Mouse (Mus musculus) frontal cortex, adult (tissue): ENCODE results near the gene Pbx1.
A peak's percentile ranks its signal among the peaks of the same experiment; 100 is the strongest.
"Not testable (repeated sequence)": the region's sequence is repeated elsewhere in the genome, so short reads cannot be mapped to it uniquely, and the experiment has no call there.

Experiments used
- ATAC-seq: cut with Nextera tagmentation; 2 replicates; pipeline ENCODE4 v1.9.2; 2017; ENCODE audit warnings: mild to moderate bottlenecking, moderate library complexity, mixed read lengths; ENCODE audit not compliant: low TSS enrichment

Gene Pbx1

DNA sequence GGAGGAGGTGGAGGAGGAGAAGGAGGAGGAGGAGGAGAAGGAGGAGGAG, at the start of gene Pbx1:
Gene Pbx1, minus strand, starts transcription at position 39 of the 49 bp plus-strand sequence.
- ATAC-seq = not testable (repeated sequence)

DNA sequence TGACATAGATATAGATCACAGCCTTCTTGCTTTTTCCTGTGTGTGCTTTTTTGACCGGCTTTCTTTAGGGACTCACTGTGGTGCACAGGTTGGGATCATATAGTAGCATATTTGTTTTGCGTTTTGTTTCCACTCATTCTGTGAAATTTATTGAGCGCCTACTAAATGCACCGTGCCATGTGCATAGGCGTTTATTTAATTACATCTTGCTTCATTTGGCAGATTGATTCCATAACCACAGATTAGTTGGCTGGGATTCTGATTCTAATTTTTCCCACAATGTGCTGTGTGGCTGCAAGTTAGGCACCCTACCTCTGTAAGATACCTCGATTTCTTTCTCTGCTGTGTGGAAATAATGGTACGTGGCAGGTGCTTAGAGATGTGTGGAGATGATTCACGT, 47.6 kb upstream of the Pbx1 start:
- no peak for ATAC-seq

DNA sequence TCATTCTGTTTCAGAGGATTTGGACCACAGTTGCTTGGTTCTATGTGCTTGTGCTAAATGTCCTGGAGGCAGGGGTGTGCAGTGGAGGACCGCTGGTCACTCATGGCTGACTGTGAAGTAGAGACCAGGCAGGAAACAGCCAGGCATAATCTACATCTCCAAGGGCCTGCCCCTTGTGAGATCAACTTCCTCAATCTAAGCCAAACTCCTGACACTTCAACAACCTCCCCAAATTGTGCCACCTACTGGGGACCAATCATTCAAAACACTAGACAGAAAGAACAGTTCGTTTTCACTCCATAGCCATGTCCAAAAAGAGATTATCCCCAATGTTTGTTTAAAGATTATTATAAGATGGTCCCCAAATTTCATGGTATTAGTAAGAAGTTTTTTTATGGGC, 46.8 kb upstream of the Pbx1 start:
- no peak for ATAC-seq

DNA sequence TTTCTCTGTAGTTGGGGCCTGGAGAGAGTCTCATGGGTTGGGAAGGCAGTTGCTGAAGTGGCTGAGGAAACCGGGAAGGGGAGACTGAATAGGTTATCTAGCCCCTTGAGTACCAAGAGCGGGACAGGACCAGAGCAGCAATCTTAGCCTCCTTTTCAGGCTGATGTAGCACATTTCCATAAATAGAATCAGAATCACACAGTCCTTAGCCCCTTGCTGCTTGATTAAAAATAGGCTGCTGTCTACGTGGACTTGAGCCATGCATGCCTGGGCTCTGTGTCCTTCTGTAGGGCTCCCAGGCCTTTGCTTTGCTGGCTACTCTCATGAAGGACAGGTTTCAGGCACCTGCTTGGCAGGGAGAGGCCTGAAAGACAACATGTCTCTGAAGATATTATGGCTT, 44.8 kb upstream of the Pbx1 start:
- no peak for ATAC-seq

DNA sequence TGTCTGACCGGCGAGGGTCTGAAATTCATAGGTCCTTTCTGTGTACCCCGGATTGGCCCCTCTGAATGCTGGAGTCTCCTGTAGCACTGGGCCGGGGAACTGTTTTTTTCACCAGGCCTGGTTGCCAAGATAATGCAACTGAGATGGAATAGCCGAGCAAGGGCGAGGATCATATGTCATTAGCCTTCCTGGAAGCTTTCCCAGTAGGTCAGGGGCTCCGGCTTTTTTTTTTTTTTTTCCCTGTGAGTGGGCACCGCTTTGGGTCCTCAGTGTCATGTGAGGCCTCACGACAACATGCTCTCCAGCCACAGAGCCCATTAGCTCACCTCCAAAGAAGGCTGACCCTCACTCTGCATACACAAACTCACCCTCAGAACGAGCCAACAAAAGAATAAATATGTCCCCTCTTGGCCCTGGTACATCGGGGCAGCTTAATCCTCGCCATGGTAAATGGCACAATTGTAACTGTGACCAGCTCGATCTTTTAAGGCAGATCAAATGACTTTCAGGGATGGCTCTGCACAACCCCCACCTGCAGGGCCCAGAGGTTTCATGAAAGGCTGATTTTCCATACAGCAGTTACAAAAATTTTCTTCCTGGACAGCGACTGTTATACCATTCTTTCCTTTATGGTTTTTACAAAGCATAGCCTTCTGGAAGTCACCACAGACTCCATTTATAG, 44.3 kb upstream of the Pbx1 start:
- ATAC-seq = no peak

DNA sequence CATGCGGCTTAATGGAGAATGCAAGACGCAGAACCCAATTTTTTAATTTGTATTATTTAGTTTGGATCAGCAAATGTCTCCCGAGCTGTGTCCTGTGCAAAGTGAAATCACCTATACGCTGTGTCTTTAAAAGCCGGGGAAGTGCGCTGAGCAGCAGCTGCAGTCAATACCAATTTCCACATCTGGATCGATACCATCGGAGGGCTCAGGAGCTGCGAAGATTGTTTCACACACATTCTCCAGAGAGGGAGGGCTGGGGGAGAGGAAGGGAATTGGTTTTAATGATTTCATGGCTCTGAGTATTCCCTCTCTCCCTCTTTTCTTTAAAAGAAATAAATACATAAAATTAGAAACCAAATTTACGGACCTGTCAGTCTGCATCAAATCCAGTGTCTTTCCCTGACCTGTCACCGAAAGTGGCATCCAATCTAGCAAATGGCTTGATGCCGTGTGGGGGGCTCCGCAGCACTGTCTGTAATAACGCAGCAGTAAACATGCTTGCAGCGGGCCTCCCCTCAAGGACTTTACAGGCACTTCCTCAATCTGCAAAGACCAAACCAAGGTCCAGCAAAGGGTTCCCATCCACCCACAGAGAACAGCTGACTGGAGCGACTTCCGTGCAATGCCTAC, 43.6 kb upstream of the Pbx1 start:
- ATAC-seq = no peak

DNA sequence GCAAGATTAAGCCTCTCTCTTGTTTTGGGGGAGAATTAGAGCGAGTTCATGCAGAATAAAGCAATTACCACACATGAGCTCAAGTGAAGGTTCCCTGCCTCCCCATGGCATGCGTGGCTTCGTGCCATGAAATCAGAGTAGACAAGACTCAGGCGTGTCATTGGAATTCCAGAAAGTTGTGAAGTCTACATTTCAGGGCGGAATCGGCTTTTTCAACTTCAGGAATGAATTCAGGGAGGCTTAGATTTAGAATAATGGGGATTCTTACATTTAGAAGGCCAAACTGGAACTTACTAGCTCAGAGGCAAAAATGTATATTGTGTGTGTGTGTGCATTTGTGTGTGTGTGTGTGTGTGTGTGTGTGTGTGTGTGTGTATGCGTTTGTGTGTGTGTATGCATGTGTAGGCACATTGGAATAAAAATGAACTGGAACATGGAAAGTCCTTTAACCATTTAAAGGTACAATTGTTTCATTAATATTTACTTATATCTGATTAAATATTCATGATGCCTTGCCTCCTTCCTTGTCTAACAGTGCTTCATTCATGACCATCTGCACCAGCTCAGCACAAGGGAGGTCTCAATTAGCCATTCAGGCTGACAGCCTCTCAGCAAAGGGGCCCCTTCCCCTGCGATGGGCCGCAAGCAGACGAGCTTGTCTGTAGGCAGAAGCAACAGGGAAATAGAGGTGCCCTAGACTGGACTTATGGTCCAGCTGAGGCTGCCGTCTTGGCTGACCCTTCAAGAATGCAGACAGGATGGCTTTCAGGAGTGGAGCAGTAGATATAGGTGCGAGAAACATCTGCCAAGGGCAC, 41.4 kb upstream of the Pbx1 start:
- ATAC-seq = no peak

DNA sequence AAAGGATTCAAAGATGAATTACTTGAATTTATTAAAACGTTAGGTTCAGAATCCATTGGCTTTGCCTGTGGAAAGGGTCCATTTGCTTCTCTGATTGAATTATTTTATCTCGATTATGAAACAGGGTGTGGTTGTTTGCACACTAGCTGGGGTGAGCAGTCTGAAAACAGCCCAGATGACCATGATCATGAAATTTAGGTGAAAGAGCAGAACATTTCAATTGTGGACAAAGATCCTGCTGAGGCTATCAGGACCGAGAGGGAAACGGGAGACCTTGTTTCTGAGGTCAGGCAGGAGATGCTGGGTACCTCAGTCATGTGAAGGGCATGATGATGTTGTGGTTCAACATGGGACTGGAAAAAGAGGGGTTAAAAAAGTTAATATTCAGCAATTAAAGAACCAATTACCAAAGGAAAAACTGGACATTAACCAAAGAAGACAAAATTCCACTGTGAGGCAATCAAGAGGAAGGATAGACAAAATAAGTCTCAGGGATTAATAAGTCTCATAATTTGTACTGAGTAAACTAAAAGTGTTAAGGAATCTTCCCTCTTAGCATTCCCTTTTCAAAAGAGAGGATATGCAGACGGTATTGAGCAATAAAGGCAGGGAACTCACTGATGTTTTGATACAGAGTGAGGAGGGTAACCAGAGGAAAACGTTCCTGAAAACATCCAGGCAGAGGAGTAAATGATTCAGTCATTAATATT, 40.6 kb upstream of the Pbx1 start:
- ATAC-seq = no peak

DNA sequence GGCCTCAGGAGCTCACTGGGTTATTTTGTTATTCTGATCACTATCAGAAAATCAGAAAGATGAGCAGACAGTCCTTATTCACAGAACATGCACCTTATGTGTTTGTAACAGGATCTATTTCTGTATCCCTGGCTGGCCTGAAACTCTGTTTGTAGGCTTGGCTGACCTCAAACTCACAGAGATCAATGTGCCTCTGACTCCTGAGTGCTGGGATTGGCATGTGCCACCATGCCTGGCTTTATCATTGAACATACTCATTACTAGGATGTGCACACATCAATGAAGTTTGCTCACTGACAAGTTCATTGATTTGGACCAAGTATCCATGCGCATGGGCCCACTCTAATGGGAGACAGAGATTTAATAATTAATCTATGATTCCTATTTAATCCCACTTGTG, 27.4 kb upstream of the Pbx1 start:
- no peak for ATAC-seq

DNA sequence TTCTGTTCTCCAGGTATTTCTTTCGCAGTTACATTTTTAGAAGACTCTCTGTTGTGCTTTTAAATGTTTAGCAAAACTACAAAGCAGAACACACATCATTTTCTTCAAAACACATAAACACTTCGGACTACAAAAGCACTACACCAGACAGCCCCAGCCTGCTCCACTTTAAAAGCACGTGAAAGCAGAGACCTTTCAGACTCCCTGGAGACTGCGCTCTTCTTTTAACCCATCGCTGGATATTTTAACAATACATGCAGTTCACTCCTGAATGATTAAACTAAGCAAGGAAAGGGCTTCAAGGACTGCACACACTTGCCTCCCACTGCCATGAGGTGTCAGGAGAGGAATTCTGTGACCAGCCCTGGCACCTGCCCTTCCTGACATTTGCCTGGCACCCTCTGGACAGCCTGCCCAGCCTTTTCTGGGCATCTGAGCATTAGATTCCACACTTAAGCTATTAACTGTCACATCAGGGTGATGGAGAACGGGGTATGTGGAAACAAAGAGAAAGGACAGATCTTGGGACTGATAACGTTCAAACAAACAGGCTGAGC, 25.2 kb upstream of the Pbx1 start:
- no peak for ATAC-seq

DNA sequence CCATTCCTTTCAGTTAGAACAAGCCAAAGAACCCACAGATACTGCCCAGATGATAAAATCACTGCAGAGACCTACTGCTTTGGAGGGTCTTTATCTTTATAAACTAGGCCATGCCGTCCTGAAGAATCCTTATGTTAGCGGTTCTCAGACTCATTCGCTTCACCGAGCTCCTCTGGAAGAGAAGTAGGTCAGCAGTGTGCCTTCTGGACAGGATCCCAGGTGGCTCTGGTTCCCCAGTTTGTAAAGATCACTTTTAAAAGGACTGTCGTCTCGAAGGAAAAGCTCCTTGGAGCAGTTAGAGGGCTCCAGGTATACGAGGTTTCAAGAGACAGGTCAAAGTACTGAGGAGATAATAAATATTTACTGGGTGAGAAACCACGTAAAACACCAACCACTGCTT, 23.1 kb upstream of the Pbx1 start:
- peak; percentile 78; the same call in 1 of the 2 replicates for ATAC-seq

DNA sequence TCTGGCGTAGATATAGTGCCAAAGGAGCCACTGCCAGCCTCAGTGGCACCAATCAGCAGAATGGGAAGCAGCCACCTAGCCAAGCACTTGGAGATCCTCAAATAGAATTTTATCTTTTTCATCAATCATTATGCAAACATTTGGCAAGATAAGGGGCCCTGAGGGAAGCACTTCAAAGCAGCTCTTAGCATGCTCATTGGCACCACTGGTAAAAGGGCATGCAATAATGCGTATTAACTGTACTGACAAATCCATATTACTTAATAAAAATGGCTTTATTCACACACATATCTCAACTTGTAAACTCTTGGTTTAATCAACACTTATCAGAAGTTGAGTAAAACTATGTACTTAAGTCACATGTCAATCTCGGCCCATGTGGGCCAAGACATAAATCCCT, 1.6 kb upstream of the Pbx1 start:
- no peak for ATAC-seq

DNA sequence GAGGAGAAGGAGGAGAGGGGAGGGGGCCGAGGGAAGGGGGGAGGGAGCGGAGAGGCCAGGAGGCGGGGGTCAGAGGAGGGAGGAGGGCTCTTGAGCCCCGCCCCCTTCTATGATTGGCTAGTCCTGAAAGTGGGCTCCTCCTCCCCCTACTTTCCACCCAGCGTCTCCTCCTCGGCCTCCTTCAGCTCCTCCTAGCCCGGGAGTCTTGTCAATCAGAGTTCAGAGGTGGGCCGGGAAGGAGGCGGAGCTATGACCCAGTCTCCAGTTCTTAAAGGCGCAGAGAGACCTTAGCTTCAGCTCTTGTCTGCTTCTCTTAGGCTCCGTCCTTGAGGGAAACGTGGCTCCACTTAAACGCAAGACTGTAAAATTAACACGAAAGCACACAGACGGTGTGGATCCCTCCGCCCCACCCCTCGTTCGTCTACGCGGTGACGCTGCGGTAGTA, 233 bp upstream of the Pbx1 start:
- ATAC-seq = peak; percentile 99

DNA sequence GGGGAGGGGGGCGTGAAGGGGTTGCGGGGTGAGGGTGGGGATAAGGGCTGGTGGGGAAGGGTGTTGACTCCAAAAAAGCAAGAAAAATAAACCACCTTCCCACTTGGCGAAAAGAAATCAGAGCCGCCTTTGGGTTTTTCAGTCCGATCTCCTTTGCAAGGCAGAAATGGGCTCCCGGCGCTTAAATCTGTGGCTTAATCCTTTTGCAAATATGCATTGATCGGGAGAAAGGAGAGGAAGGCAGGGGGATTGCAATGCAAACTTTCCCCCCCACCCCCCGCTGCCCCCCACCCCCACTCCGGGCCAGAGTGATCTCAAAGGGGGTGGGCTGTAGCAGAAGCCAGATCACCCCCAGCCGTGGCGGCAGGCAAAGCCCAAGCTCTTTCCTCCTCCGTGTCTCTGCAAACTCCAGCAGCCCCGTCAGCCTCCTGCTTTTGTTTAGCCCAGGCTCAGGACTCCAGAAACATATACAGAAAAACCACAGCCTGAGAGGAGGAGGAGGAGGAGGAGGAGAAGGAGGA, 299 bp downstream of the Pbx1 start:
- ATAC-seq = peak; percentile 60

DNA sequence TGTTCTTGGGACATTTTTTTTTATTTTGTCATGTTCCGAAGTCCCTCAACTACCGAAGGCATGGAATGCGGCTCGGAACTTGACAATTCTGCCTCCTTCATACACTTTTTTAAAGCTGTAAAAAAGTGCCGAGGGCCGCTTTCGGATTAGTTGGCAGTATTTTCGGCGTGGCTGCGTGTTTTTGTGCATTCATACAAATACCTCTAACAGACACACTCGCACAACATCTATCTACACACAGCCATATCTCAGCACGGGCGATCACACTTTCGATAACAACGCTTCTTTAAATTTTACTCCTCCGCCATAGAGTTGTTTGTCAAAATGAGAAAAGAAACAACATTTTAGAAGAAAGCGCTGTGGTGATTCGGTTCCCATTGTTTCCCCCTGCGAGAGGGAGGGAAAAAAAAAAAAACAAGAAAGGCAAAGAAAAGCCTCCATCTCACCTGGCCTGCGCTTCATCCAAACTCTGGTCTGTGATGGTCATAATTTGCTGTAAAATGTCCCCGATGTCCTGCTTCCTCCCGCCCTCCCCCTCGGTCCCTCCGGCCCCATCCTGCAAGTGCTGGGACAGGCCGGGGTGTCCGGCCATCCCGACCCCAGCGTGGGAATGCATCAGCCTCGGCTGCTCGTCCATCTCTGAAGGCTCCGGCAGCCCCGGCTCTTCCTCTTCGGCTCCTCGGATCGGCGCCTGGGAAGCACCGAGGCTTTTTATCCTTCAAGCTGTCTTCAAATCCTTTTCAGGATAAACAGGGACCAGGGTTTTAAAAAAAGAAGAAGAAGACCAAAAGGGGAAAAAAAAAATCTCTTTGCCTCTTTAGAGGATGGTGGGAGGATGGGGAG, 981 bp downstream of the Pbx1 start:
- no peak for ATAC-seq

DNA sequence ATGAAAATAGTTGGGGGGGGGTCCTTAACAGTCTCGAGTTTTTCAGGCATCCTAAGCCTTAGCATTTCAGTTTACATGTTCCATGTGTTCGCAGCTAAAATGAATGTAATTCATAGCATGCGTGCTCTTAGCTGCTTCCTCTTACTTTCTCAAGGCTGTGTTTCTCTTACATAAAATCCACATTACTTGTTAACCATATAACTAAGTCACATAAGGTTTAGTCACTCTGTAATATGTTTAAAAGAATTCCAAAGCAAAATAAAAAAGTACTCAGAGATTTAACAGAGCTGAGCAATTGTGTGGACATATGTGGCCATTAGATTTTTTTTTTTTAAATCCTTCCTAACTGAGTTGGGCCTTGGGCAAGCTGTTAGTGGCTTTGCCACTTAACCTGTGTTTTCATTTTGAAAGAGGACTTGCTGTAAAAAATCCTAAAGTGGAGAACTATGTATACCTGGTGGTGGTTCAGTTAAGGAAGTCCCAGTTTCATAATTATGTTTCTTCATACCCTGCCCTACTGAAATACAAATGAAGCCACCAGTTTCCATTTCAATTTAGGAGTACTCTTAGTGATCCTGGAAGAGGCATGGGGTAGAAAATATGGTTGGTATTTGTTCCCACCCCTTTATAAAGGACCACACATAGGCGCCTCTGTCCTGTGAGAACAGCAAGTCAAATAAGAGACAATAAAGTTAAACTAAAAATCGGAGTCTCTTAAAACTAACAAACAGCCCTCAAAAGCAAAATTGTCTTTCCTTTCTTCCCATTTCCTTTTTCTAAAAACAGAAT, 2.0 kb downstream of the Pbx1 start:
- no peak for ATAC-seq

DNA sequence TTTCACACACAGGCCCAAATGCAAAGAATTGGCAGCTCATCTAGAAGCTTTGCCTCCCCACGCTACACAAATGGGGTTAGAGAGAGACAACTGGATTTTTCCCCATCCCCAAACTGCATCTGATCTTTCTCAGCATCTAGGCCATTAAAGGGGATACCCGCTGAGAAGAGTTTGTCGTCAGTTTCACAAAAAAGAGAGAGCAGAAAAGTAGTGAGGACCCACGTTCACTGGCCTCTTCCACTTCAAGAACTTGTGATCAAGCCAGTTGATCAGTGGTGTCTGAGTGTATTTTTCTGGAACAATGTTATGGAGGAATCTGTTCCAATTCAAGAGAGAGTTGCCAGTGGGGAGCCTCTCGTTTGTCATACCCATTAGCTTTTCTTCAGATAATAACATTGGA, 2.7 kb downstream of the Pbx1 start:
- no peak for ATAC-seq

DNA sequence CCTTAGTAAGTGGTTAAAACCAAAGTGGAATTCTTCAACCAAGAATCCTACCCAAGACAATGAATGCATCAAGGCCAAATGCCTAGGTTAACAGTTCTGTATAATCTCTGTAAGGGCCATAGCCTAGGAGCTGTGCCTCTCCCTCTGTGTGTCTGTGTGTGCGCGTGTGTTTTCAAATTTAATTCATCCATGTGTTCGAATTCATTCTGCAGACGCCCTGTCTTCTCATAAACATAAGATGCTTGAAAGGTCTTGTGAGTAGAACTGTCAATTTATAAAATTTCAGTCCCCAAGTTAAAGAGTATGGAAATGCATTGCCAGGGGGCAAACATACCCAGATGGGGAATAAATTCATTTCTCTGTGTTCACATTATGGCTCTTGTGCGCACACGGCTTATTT, 3.8 kb downstream of the Pbx1 start:
- no peak for ATAC-seq

DNA sequence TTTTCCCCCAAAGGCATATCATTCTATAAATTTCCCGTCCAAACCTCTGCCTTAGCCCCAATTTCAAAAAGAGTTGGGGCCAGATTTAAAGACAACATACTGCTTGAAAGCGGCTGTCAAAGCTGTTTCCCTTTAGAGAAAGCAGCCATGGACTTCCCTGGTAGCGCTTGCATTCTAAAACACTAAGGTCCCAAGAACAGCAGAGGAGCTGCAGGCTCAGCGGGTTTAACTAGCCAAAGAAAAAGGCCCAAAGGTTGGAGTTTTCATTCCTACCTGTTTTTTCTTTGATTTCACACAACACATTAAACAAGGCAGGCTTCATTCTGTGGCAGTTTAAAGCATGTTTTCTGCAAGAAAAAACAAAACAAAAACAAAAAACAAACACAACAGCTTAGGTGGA, 4.5 kb downstream of the Pbx1 start:
- ATAC-seq = no peak

DNA sequence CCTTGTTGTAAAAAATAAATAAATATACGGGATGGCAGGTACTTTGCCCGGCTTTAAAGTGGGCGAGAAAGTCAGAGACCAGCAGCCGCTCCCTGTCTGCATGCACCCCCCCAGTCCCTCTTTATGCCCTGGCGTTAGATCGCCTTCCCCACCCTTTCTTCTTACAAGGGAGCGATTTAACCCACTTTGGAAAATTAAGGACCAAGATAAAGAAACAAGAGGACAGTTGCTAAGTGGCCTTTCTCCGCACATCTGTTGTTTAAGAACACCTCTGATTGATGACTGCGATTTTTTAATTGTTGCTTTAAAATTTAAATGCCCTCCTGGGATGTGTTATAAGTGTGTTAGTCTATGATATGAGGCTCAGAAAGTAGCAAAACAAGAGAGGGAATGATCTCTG, 5.2 kb downstream of the Pbx1 start:
- ATAC-seq = no peak

DNA sequence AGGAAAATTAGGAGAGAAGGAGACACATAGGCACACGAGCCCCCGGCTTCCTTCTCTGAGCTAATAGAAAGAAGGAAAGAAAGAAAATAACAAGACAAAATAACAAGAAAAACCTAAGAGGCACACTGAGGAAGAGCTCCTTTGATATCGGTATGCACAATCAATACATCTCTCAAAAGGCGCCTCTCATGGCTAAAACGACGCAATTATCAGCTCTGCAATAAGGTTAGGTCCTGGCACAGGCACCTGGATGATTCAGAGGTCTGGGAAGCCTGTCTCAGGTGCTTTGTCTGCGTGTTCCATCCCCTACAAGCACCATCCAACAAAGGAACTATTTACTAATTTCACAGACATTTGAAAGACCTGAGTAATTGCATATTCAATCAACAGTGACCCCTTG, 5.8 kb downstream of the Pbx1 start:
- no peak for ATAC-seq
